Mouse (Mus musculus): ENCODE measurements at regions not wholly inside any gene's neighbourhood (a gene's known extent, or its start where the extent isn't known, plus 50 kb on each side); places are given as distances from the start of the nearest gene placed in this dataset.
A peak's percentile ranks its signal among the peaks of the same experiment; 100 is the strongest.

- peak; percentile 31 for DNase-seq
Observed at GRCm38 (mm10) chr13:39350668-39351067, 390.0 kb upstream of the Slc35b3 start.

- no peak for DNase-seq
Observed at GRCm38 (mm10) chr13:39347761-39348160, 387.1 kb upstream of the Slc35b3 start.

GRCm38 (mm10) chr13:39334874-39335273 lies 374.2 kb upstream of the Slc35b3 start:
- DNase-seq, result no peak

GRCm38 (mm10) chr13:39329794-39330193 lies 369.1 kb upstream of the Slc35b3 start:
- DNase-seq, result no peak

- no peak for DNase-seq
Observed at GRCm38 (mm10) chr13:39326176-39326575, 365.5 kb upstream of the Slc35b3 start.

- DNase-seq, result no peak
Observed at GRCm38 (mm10) chr13:39321111-39321510, 360.4 kb upstream of the Slc35b3 start.

- no peak for DNase-seq
Observed at GRCm38 (mm10) chr13:39309758-39310157, 349.1 kb upstream of the Slc35b3 start.

GRCm38 (mm10) chr13:39307845-39308244 lies 347.2 kb upstream of the Slc35b3 start:
- peak; percentile 19 for DNase-seq

GRCm38 (mm10) chr13:39306851-39307250 lies 346.2 kb upstream of the Slc35b3 start:
- no peak for DNase-seq

GRCm38 (mm10) chr13:39297129-39297528 lies 336.5 kb upstream of the Slc35b3 start:
- DNase-seq, result peak; percentile 5

- no peak for DNase-seq
Observed at GRCm38 (mm10) chr13:39290216-39290960, 329.7 kb upstream of the Slc35b3 start.

- DNase-seq, result no peak
Observed at GRCm38 (mm10) chr13:39282272-39282671, 321.6 kb upstream of the Slc35b3 start.

- no peak for DNase-seq
Observed at GRCm38 (mm10) chr13:39278101-39278500, 317.4 kb upstream of the Slc35b3 start.

- no peak for DNase-seq
Observed at GRCm38 (mm10) chr13:39266024-39266423, 305.3 kb upstream of the Slc35b3 start.

GRCm38 (mm10) chr13:39256708-39257107 lies 296.0 kb upstream of the Slc35b3 start:
- DNase-seq, result no peak

- DNase-seq, result no peak
Observed at GRCm38 (mm10) chr13:39255338-39255737, 294.7 kb upstream of the Slc35b3 start.

- DNase-seq, result no peak
Observed at GRCm38 (mm10) chr13:39252591-39252990, 291.9 kb upstream of the Slc35b3 start.

GRCm38 (mm10) chr13:39250096-39250495 lies 289.4 kb upstream of the Slc35b3 start:
- no peak for DNase-seq

- no peak for DNase-seq
Observed at GRCm38 (mm10) chr13:39226829-39227228, 266.2 kb upstream of the Slc35b3 start.

GRCm38 (mm10) chr13:39225651-39226050 lies 265.0 kb upstream of the Slc35b3 start:
- no peak for DNase-seq

GRCm38 (mm10) chr13:39211076-39211475 lies 250.4 kb upstream of the Slc35b3 start:
- DNase-seq, result no peak

- DNase-seq, result peak; percentile 15
Observed at GRCm38 (mm10) chr13:39183715-39184179, 223.1 kb upstream of the Slc35b3 start.

- no peak for DNase-seq
Observed at GRCm38 (mm10) chr13:39161980-39162379, 201.3 kb upstream of the Slc35b3 start.

- no peak for DNase-seq
Observed at GRCm38 (mm10) chr13:39127942-39128341, 167.3 kb upstream of the Slc35b3 start.

GRCm38 (mm10) chr13:39092058-39092457 lies 131.4 kb upstream of the Slc35b3 start:
- DNase-seq, result no peak

All from right cerebral cortex, postnatal 4 days (tissue).